21 mouse cellular contexts compared by ENCODE assay signal in genomic region chr7:68559440-68560343, GRCm38 (mm10).
DNase-seq lines count a peak whose midpoint lies in the region; ATAC-seq lines count a peak whose summit lies in the region.
"Had no signal": no experiment of that assay in that cellular context is flagged by ENCODE, and none has a peak within 500 bp of the region (broad histone marks: within the 10 kb centered on the region; RNA-seq: fewer than 3 reads in every experiment).

No protein-coding gene starts in this region.

- H3K27me3 ChIP-seq in forebrain, embryonic 12.5 days, result no peaks in the 10 kb centered on the region
- no peaks in the 10 kb centered on the region for H3K27me3 ChIP-seq in forebrain, embryonic 11.5 days (ENCODE audit: control insufficient read depth, insufficient read depth, low read length)
- no peaks in the 10 kb centered on the region; the same call in 1 of the 2 replicates for H3K27me3 ChIP-seq in embryonic facial prominence, embryonic 10.5 days (replicated peaks; ENCODE audit: low read depth, poor library complexity, severe bottlenecking)
- no peaks in the 10 kb centered on the region for H3K27me3 ChIP-seq in limb, embryonic 11.5 days (ENCODE audit: control insufficient read depth, insufficient read depth, low read length)
- H3K27me3 ChIP-seq: embryonic facial prominence, embryonic 12.5 days had no signal

- H3K4me3 ChIP-seq in forebrain, embryonic 12.5 days (replicated peaks), result no peak overlapping the region
- H3K4me3 ChIP-seq in forebrain, embryonic 11.5 days (ENCODE audit: low read depth, low read length), result no peak overlapping the region
- no peak overlapping the region for H3K4me3 ChIP-seq in embryonic facial prominence, embryonic 10.5 days
- no peak overlapping the region for H3K4me3 ChIP-seq in limb, embryonic 11.5 days (ENCODE audit: low read depth, low read length)
- H3K4me3 ChIP-seq: embryonic facial prominence, embryonic 12.5 days; erythroblast, embryonic 14.5 days had no signal

- no peaks in the 10 kb centered on the region for H3K9me3 ChIP-seq in forebrain, embryonic 12.5 days
- H3K9me3 ChIP-seq in forebrain, embryonic 11.5 days (ENCODE audit: control insufficient read depth, low read length), result no peaks in the 10 kb centered on the region
- H3K9me3 ChIP-seq in embryonic facial prominence, embryonic 10.5 days, result no peaks in the 10 kb centered on the region
- no peaks in the 10 kb centered on the region for H3K9me3 ChIP-seq in limb, embryonic 11.5 days (ENCODE audit: control insufficient read depth, low read length)
- H3K9me3 ChIP-seq: embryonic facial prominence, embryonic 12.5 days had no signal

- 53% methylated on average over 15 of the region's 15 CpGs for WGBS in forebrain, embryonic 12.5 days
- WGBS in forebrain, embryonic 11.5 days, result 62% methylated on average over 15 of the region's 15 CpGs
- WGBS in embryonic facial prominence, embryonic 10.5 days, result 61% methylated on average over 15 of the region's 15 CpGs
- 17% methylated on average over 15 of the region's 15 CpGs for WGBS in limb, embryonic 11.5 days

- DNase-seq in forebrain, embryonic 11.5 days (ENCODE audit: low spot score), result no peak
- peak; percentile 8 to 21 for DNase-seq in kidney, postnatal 4 days
- DNase-seq in kidney, postnatal 36 days, result no peak
- DNase-seq in embryonic facial prominence, embryonic 10.5 days (ENCODE audit: low spot score), result peak; percentile 23
- peak; percentile 41 for DNase-seq in limb, embryonic 11.5 days (ENCODE audit: low spot score)
- DNase-seq in layer of hippocampus, postnatal 36 days, result no peak
- DNase-seq in urinary bladder, postnatal 25 days (ENCODE audit: low spot score), result no peak
- DNase-seq: adrenal gland, postnatal 10 days; cerebellum, adult 18-20 months; cerebellum, postnatal 36 days; gastrocnemius, postnatal 14 days; liver, postnatal 0 days; lung, postnatal 10 days; thymus, postnatal 36 days had no signal

- H3K27ac ChIP-seq in forebrain, embryonic 12.5 days, result no peak overlapping the region
- no peak overlapping the region for H3K27ac ChIP-seq in forebrain, embryonic 11.5 days (ENCODE audit: low read depth, low read length)
- H3K27ac ChIP-seq in embryonic facial prominence, embryonic 10.5 days (replicated peaks), result no peak overlapping the region
- no peak overlapping the region for H3K27ac ChIP-seq in limb, embryonic 11.5 days (replicated peaks; ENCODE audit: low read depth, low read length)
- H3K27ac ChIP-seq: embryonic facial prominence, embryonic 12.5 days had no signal

- ATAC-seq in forebrain, embryonic 12.5 days (ENCODE audit: low FRiP score), result peak; percentile 67
- no peak for ATAC-seq in forebrain, embryonic 11.5 days (replicated peaks; ENCODE audit: low FRiP score)
- ATAC-seq in limb, embryonic 11.5 days (ENCODE audit: insufficient number of reproducible peaks, low FRiP score, low TSS enrichment, low read depth), result 0 out of 2 replicates have a peak, but pooled peaks have one; percentile 51
- ATAC-seq: CD4-positive, CD25-positive, alpha-beta regulatory T cell, adult 4 months; hindbrain, embryonic 16.5 days; intestine, postnatal 0 days; liver, postnatal 0 days; Patski had no signal

- H3K36me3 ChIP-seq in forebrain, embryonic 12.5 days (replicated peaks), result no peaks in the 10 kb centered on the region
- H3K36me3 ChIP-seq in forebrain, embryonic 11.5 days (ENCODE audit: control insufficient read depth, insufficient read depth, low read length), result no peaks in the 10 kb centered on the region
- no peaks in the 10 kb centered on the region for H3K36me3 ChIP-seq in embryonic facial prominence, embryonic 10.5 days (replicated peaks)
- no peaks in the 10 kb centered on the region for H3K36me3 ChIP-seq in limb, embryonic 11.5 days (ENCODE audit: control insufficient read depth, insufficient read depth, low read length)
- H3K36me3 ChIP-seq: embryonic facial prominence, embryonic 12.5 days had no signal

- H3K4me1 ChIP-seq in forebrain, embryonic 12.5 days, result 0 out of 2 replicates have a peak, but pooled peaks cover 7% of the 10 kb centered on the region
- no peaks in the 10 kb centered on the region for H3K4me1 ChIP-seq in forebrain, embryonic 11.5 days (replicated peaks; ENCODE audit: control insufficient read depth, insufficient read depth, low read length)
- H3K4me1 ChIP-seq in embryonic facial prominence, embryonic 10.5 days, result peaks cover 15% of the 10 kb centered on the region
- peaks cover 9% of the 10 kb centered on the region; the same call in 1 of the 2 replicates for H3K4me1 ChIP-seq in limb, embryonic 11.5 days (ENCODE audit: control insufficient read depth, insufficient read depth, low read length)
- H3K4me1 ChIP-seq: embryonic facial prominence, embryonic 12.5 days had no signal

- no peak overlapping the region for H3K9ac ChIP-seq in forebrain, embryonic 12.5 days
- no peak overlapping the region for H3K9ac ChIP-seq in forebrain, embryonic 11.5 days (ENCODE audit: low read length)
- no peak overlapping the region for H3K9ac ChIP-seq in limb, embryonic 11.5 days (ENCODE audit: low read length)
- H3K9ac ChIP-seq: embryonic facial prominence, embryonic 12.5 days; liver, postnatal 0 days had no signal

- no peak overlapping the region for H3K4me2 ChIP-seq in forebrain, embryonic 12.5 days
- no peak overlapping the region for H3K4me2 ChIP-seq in forebrain, embryonic 11.5 days (ENCODE audit: low read depth, low read length, severe bottlenecking)
- peak overlapping the region; percentile 17; the same call in 1 of the 2 replicates for H3K4me2 ChIP-seq in limb, embryonic 11.5 days (ENCODE audit: low read depth, severe bottlenecking)
- H3K4me2 ChIP-seq: embryonic facial prominence, embryonic 12.5 days had no signal

Comparison
In these comparisons a context has a peak if more than half of its experiments do, and no peak if none do; other contexts are left out.
1. DNase-seq: peak in kidney, postnatal 4 days (2 of 2), embryonic facial prominence, embryonic 10.5 days (single experiment) and limb, embryonic 11.5 days (single experiment); none in forebrain, embryonic 11.5 days (single experiment), kidney, postnatal 36 days (0 of 2), layer of hippocampus, postnatal 36 days (0 of 2) and urinary bladder, postnatal 25 days (single experiment).